Mouse (Mus musculus): Measurements from ENCODE around the gene Sgip1. TPM values are rescaled to one million over a fixed set of nuclear protein-coding genes. Genes with fewer than 3 reads are reported as not detected.
A peak's percentile ranks its signal among the peaks of the same experiment; 100 is the strongest.

The Sgip1 gene
- total RNA-seq, 1 experiment from 2014 or later = 2.4 TPM

DNA sequence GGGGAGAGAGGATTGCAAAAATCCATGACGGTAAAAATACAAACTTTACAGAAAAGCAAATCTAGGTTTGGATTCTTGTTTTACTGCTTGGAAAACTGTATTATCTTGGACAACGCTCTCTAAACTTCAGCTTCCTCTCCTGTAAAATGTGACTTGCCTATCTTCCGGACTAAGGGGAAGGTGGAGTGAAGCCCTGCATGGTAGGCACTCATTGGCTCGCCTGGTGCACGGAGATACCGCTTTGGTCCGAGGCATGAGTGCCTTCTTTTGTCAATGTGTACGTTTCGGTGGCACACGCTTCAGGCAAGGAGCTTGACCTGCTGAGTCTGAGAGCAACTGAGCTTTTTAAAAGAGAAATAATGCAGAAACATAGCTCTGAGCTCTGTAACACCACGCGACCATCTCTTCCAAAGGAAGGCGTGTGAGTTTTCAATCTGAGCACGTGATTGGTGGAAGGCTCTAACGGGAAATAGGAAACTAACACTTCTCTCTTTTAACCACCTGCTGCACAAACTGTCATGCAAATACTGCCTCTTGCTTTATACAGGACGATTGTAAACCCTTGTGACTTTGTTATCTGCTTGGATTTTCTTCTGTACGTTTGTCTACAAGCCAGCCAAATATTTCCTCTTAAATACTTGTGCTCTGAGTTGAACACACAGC is 214.3 kb downstream of the Sgip1 start:
- ATAC-seq (ENCODE audit: extremely low read depth, insufficient number of reproducible peaks, low FRiP score, poor library complexity, severe bottlenecking) = 0 out of 2 replicates have a peak, but pooled peaks have one; percentile 41

DNA sequence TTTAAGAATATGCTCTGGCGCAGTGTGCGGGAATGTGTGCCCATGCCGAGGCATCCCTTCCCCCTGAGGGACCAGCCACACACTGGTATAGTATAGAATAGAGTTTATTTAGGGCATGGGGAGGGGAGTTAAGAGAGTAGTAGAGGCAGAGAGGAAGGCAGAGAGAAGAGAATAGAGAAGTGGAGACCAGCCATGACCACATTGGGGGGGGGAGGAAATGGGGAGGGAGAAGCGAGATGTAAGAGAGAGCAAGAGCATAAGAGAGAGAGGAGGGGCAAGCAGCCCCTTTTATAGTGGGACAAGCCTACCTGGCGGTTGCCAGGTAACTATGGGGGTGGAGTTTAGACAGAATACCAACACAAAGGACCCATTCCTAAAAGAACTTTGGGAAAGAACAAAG is 218.3 kb downstream of the Sgip1 start:
- no peak for ATAC-seq (ENCODE audit: extremely low read depth, insufficient number of reproducible peaks, low FRiP score, poor library complexity, severe bottlenecking)

DNA sequence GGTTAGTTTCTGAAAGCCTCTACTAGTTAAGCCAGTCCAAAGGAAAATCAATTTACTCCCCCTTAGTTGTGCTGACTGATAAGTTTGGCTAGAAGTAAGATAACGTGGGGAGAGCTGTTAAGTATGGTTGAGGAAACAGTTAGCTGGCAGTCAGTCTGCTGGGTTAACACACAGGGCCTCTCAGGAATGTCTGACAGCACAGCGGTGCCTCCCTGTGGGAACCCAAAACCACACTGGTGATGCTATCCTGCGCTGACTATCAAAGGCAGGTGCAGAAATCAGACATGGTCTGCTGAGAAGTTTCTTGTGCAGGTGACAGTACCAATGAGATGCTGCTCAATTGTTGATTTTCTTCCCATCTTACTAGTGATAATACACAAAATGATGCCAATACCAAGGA is 223.1 kb downstream of the Sgip1 start:
- ATAC-seq (ENCODE audit: extremely low read depth, insufficient number of reproducible peaks, low FRiP score, poor library complexity, severe bottlenecking) = no peak

DNA sequence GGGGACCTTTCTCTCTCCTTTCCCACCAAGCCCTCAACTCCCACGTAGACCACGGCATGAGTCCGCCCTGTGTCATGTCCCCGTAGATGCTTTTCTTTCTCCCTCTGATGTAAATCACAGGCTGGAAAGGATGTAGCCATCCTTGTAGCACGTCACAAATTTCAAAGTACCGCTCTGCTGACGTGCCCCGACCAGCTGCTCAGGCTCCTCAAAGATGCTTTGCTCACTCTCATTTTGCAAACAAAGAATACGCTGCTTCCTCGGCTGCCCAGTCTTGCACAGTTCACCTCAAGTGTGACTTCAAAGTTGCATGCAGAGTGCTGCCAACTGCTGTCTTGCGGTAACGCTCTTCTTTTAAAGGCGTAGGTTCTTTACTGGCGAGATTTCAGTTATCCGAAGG is 226.7 kb downstream of the Sgip1 start:
- ATAC-seq (ENCODE audit: extremely low read depth, insufficient number of reproducible peaks, low FRiP score, poor library complexity, severe bottlenecking) = 0 out of 2 replicates have a peak, but pooled peaks have one; percentile 6

DNA sequence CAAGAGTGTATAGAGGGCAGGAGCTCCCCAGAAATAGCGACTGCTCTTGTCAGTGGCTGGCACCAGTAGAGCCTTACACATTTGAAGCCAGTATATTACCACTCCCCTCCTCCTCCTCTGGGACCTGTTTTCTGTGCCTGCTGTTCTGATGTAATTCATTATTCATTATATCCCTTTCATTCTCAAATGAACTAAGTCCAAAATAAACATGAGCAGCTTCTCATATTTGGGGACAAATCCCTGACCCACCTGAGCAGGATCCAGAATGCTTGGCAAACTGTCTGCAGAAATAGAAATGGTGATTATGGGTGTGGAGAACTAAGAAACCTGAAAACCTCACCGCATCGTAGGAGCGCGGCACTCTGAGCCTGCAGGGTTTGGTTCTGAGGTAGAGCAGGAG is 228.5 kb downstream of the Sgip1 start:
- no peak for ATAC-seq (ENCODE audit: extremely low read depth, insufficient number of reproducible peaks, low FRiP score, poor library complexity, severe bottlenecking)

DNA sequence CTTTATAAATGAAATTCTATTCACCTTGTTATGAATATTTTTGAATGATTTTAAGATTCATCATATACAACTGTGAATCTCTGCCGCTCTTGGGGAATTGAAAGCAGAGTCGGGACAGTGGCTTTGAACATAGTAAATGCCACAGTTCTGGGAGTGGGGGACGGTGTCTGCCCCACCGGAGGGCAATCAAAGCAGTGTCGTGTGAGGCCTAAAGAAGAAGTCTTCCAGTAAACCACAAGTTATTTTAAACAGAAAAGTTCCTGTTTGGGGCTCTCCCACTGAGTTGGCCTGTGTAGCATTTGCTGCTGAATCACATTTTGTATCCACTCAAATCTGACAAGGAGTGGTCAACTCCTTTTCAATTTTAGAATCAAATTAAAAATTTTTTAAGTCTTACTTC is 230.1 kb downstream of the Sgip1 start:
- ATAC-seq (ENCODE audit: extremely low read depth, insufficient number of reproducible peaks, low FRiP score, poor library complexity, severe bottlenecking) = no peak

DNA sequence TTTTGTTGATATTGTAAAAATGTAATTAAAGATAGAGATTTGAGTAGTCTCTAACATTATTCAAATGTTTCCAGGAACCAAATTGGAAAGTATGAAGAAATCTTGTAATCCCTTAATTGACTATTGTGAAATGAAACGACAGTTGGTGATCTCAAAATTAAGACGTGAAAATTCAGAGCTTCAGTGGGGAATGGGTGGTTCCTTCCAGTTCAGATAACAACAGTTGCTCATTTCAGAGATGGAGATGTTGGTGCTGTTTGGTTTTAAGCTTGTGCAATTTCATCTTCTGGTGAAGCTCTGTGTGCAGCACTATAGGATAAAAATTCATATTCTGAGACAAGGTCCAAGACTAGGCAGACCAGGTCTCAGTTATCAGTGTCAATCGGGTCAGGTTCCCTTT is 231.0 kb downstream of the Sgip1 start:
- no peak for ATAC-seq (ENCODE audit: extremely low read depth, insufficient number of reproducible peaks, low FRiP score, poor library complexity, severe bottlenecking)

DNA sequence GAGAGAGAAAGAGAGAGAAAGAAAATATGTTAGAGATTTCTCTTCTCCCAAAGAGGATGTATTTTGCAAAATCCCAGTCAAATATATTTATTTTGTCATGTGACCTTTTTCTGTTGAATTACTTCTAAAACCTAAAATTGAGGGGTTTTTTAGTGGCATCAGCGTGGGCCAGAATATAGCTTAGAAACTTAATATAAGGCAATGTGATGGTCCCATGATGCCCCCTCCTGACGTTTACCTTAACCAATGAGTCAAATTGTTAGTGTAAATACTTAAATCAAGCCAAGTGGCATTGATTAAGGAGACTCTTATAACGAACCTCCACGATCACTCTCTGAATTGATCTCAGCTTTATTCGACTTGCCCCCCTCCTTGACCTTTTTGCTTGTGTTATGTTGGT is 233.1 kb downstream of the Sgip1 start:
- no peak for ATAC-seq (ENCODE audit: extremely low read depth, insufficient number of reproducible peaks, low FRiP score, poor library complexity, severe bottlenecking)

DNA sequence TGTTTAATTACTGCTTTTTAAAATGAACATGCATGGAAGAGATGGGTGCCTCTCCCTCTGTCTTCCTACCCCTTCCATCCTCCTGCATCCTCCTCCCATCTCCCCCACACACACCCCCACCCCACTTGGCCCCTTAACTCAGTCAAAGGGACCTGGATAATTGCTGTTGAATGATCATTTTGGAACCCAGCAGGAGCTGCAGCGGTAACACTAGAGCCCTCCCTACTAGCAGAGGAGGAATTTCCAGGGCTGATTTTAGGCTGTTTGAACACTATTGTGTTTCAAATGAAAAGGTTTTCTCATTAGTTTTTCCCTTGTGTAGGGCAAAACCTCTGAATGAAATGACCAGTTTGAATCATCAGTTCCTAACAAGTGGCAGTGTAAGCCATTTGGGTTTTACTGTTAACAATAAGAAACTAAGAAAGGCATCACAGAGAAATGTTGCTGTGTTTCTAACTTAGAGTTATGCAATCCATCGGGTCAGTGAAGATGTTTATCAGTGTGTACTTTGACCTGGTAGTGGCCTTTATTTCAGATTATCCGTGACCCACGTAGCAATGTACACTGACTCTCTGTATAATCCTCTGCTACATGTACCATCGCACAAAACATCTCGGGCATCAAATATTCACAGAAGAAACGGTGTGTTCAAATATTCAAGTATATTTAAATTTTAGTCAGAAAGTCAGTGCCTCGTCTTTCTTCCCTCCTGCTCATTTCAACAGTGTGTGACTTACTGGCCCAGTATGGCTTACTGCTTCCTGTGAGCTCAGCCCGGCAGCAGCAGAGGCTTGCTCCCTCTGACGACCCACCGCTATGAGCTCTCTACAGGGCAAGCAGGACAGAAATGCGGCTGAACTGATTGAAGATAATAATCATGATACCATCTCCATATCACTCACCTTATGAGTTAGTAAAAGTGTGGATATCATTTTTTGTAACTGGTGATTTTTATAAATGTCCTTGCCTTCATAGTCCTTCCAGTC is 235.5 kb downstream of the Sgip1 start:
- ATAC-seq (ENCODE audit: extremely low read depth, insufficient number of reproducible peaks, low FRiP score, poor library complexity, severe bottlenecking) = no peak

DNA sequence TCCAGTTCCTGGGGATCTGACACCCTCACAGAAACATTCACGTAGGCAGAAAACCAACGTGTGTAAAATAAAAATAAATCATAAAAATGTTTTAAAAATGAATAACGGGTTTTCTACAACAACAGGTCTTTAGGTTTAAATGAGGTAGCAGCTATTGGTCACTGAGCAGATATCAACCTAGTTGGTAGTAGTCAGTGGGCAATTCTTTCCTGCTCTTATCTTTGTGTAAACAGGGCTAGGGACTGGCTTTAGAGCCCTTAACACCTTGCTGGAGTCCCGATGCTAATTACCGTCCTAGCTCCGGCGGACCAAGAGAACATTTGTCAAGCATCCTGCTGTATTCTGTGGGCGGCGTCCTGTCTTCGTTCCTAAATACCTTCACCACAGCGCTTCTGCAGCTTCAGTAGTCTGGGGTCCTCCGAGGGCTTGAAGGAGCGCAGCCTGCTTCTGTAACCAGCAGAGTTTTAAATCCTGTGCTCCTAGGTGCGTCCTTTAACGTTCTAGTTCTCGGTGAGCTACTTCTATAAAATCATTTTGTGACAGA is 236.8 kb downstream of the Sgip1 start:
- ATAC-seq (ENCODE audit: extremely low read depth, insufficient number of reproducible peaks, low FRiP score, poor library complexity, severe bottlenecking) = no peak

DNA sequence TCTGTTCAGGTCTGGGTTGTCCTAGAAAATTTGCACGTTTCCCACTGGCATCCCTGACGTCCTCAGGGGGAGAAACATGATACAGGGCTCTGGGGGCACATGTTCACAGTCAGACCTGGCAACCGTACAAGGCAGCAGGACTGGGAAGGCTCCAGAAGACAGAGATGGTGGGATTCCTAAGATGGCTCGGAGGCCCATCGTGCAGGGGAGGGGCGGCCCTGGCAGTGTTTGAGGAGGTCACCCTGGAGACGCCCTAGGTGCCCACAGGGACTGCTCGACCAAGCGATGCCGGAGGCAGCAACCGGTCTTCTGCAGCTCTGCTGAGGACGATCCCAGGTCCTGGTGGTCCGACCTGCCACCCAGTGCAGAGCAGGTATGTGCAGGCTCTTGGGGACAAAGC is 237.3 kb downstream of the Sgip1 start, which contains the start of gene Tctex1d1:
Gene Tctex1d1 (plus strand): TSS at position 167 of the 400 bp plus-strand sequence.
- ATAC-seq (ENCODE audit: extremely low read depth, insufficient number of reproducible peaks, low FRiP score, poor library complexity, severe bottlenecking) = no peak

DNA sequence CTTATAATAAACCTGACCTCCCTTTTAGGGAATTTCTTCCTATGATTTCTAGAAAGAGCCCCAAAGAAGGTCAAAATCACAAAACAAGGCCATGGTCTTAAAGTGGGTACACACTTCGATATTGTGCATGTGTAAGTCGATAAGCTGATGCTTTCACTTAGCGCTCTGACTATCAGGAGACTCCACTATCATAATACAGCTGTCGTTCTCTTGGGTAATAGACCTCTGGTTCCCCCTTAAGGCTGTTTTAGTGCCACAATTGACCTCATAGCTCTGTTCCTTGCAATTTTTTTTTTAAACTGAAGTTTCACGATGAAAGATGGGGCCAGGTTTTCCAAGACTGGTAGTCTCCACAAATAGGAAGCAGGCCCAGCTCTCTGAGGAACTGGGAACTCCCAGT is 238.3 kb downstream of the Sgip1 start:
- ATAC-seq (ENCODE audit: extremely low read depth, insufficient number of reproducible peaks, low FRiP score, poor library complexity, severe bottlenecking) = no peak

DNA sequence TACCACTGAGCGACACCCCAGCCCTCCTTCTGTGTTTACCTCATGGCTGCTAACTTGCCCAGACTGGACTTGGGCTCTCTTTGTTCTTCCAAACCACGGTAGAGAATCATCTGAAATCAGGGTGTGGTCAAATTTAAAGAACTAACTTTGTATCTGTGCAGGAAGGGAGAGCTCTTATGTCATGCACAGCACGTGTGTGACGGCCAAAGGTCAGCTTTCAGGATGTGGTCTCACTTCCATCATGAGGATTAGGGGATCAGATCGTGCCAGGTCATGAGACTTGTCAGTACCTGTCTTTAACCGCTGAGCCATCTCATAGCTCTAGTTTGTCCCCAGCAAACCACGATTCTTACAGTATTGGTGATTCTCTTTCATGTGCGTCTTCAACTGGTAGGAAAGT is 240.6 kb downstream of the Sgip1 start:
- no peak for ATAC-seq (ENCODE audit: extremely low read depth, insufficient number of reproducible peaks, low FRiP score, poor library complexity, severe bottlenecking)

DNA sequence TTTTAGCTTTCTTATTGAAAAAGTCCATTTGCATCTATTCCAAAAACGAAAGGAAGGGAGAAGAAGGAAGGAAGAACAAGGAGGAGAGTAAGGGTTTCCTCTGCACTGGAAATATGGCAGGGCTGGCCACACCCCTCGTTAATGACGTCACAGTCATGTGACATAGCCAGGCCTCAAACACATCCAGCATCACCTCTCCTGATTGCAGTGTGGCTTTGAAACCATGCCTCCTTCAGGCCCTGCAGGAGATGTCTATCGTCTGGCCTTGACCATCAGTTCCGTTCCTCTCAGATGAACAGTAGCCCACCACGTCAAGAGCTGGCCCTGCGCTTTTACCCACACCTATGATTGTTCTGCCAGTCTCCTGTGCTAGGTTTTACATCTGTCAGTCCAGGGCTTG is 245.1 kb downstream of the Sgip1 start:
- no peak for ATAC-seq (ENCODE audit: extremely low read depth, insufficient number of reproducible peaks, low FRiP score, poor library complexity, severe bottlenecking)

DNA sequence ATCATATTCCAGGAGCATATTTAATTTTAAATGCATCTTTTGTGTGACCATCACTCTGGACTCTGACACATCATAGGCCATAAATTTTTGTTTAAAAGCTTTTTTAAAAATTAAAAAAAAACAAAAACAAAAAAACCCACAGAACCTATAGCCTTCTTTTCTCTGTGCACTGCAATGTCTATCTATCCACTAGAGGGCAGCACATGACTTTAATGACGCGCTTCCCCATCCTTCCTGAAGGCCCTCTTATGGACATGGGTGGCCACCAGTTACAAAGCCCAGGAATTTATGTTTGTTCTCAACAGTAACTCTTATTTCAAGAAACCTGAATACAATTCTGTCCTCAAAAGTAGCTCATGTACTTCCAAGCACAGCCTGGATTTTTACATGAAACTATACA is 245.8 kb downstream of the Sgip1 start:
- peak; percentile 79; the same call in 1 of the 2 replicates for ATAC-seq (ENCODE audit: extremely low read depth, insufficient number of reproducible peaks, low FRiP score, poor library complexity, severe bottlenecking)

DNA sequence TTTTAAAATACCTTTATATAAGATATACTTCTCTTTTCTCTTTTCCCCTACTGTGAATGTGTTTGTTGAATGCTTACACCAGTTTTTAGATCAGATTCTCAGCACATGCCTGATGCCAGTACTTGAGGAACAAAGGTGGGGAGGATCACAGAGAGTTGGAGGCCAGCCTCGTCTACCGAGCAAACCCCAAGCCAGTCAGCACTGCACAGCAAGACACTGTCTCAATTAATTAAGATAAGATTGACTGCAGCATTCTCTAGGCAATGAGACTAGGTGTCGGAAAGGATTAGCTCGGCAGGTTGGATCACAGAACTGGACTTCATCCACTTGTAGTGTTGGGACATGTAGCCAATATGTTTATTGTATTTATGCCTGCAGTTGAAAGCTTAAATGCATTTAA is 246.2 kb downstream of the Sgip1 start:
- no peak for ATAC-seq (ENCODE audit: extremely low read depth, insufficient number of reproducible peaks, low FRiP score, poor library complexity, severe bottlenecking)

DNA sequence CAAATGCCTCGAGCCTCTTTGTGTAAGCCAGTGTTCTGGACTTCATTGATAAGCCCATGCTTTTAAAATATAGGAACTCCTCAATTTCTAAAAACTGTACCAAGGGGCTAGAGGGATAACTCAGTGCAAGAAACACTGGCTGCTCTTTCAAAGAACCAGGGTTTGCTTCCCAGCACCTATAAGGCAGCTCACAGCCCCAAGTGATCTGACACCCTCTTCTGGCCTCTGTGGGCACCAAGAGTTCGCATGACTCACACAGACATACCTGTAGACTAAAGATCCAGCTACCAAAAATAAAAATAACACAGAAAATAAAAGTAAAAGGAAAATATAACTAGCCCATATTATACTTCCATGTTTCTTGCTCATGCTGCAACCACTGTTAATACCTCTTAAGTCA is 246.7 kb downstream of the Sgip1 start:
- ATAC-seq (ENCODE audit: extremely low read depth, insufficient number of reproducible peaks, low FRiP score, poor library complexity, severe bottlenecking) = no peak

DNA sequence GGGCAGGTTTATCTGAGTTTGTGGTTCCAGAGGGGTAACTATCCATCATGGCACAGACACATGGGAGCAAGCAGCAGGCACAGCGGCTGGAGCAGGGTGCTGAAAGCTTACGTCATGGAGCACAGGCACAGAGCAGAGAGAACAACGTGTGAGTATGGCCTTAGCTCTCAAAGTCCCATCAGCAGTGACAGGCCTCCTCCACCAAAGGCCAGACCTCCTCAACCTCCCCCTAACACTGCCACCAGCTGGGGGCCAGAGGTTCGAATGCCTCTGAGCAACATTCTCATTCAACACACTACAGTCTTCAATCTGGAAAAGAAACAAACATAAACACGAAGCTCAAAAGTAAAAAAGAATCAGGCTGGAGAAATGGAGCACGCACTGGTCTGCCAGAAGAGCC is 247.4 kb downstream of the Sgip1 start:
- no peak for ATAC-seq (ENCODE audit: extremely low read depth, insufficient number of reproducible peaks, low FRiP score, poor library complexity, severe bottlenecking)

DNA sequence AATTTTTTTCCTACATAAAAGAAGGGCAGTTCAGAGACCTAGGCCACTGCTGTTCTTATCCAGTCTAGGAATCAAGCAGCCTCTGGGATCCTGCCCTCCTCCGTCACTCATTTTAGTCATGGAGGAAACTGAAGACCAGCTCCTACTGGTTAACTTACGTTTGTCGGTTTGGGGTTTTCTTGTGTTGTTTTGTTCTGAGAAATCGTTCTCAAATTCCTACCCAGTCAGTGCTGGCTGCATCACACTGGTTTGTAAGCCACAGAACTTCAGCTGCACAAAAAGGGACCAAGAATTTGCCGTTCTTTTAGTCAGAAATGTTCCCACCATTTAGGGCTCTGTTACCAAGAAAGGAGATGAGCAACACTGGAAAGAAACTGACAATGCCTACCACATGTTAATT is 248.3 kb downstream of the Sgip1 start:
- no peak for ATAC-seq (ENCODE audit: extremely low read depth, insufficient number of reproducible peaks, low FRiP score, poor library complexity, severe bottlenecking)

DNA sequence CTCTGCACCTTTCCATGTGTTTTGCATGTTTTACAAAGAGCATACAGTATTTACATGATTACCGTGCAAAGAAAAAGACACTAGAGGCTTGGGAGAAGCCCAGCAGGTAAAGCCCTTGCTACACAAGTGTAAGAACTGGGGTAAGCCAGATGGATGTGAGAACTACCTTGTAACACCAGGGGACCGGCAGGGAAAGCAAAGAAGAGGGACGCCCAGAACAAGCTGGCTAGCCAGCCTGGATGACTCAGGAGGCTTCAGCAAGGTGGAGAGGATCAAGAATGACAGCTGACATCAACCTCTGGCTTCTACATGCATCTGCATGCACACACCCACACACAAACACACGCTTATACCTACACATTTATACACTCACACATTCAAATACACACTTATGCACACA is 248.9 kb downstream of the Sgip1 start:
- ATAC-seq (ENCODE audit: extremely low read depth, insufficient number of reproducible peaks, low FRiP score, poor library complexity, severe bottlenecking) = no peak
